Mouse (Mus musculus) E14TG2a.4 (cell line): ENCODE data around the gene Ttf2.
A peak's percentile ranks its signal among the peaks of the same experiment; 100 is the strongest.

ENCODE experiments used
- H3K27me3 ChIP-seq: 2 replicates; pipeline ENCODE4 v1.6.1; 2014; ENCODE audit warnings: low read length, control low read depth; ENCODE audit not compliant: insufficient read depth
- H3K36me3 ChIP-seq: 2 replicates; pipeline ENCODE4 v1.6.1; 2014; ENCODE audit warnings: low read length, control low read depth; ENCODE audit not compliant: insufficient read depth
- H3K4me1 ChIP-seq: replicated peaks from 2 replicates; pipeline ENCODE4 v1.6.1; 2014; ENCODE audit warnings: low read depth, low read length, control low read depth
- H3K4me3 ChIP-seq: replicated peaks from 2 replicates; pipeline ENCODE4 v1.5.1; 2014; ENCODE audit warnings: mild to moderate bottlenecking, low read length
- H3K9me3 ChIP-seq: 2 replicates; pipeline ENCODE4 v1.6.1; 2014; ENCODE audit warnings: low read length, control low read depth
- CTCF ChIP-seq: conservative IDR thresholded peaks from 2 replicates; pipeline ENCODE4 v1.5.1; 2014; ENCODE audit warnings: low read length
- NANOG ChIP-seq: IDR thresholded peaks from 2 replicates; pipeline ENCODE4 v1.6.1; 2014; ENCODE audit warnings: borderline replicate concordance, low read length, mixed read lengths
- POU5F1 ChIP-seq: IDR thresholded peaks from 2 replicates; pipeline ENCODE4 v1.6.1; 2014; ENCODE audit warnings: low read length, borderline replicate concordance

Gene Ttf2

GRCm38 (mm10) chr3:100931332-100932076, 38.0 kb downstream of the Ttf2 start:
- Histone ChIP-seq H3K9me3 (no peaks in the 10 kb centered on the region), H3K27me3 (no peaks in the 10 kb centered on the region), H3K36me3 (peaks cover 54% of the 10 kb centered on the region), H3K4me3 (peak overlapping the region; percentile 58), H3K4me1 (peaks cover 52% of the 10 kb centered on the region)
- no peak for TF ChIP-seq CTCF
- TF ChIP-seq NANOG = no peak
- TF ChIP-seq POU5F1 = no peak

GRCm38 (mm10) chr3:100925176-100925575, 44.3 kb downstream of the Ttf2 start:
- Histone ChIP-seq H3K4me1 (peaks cover 43% of the 10 kb centered on the region), H3K27me3 (no peaks in the 10 kb centered on the region), H3K4me3 (no peak overlapping the region), H3K36me3 (peaks cover 50% of the 10 kb centered on the region), H3K9me3 (no peaks in the 10 kb centered on the region)
- TF ChIP-seq POU5F1 = no peak
- no peak for TF ChIP-seq NANOG
- no peak for TF ChIP-seq CTCF

GRCm38 (mm10) chr3:100924065-100924732, 45.3 kb downstream of the Ttf2 start:
- TF ChIP-seq POU5F1 (no peak), CTCF (no peak), NANOG (no peak)
- no peak overlapping the region for H3K4me3 ChIP-seq
- H3K9me3 ChIP-seq = no peaks in the 10 kb centered on the region
- peaks cover 37% of the 10 kb centered on the region for H3K4me1 ChIP-seq
- peaks cover 41% of the 10 kb centered on the region for H3K36me3 ChIP-seq
- peaks cover 4% of the 10 kb centered on the region; the same call in 1 of the 2 replicates for H3K27me3 ChIP-seq

- H3K4me3 ChIP-seq = peak overlapping the region; percentile 82
- H3K9me3 ChIP-seq = no peaks in the 10 kb centered on the region
- TF ChIP-seq POU5F1 = no peak
- TF ChIP-seq NANOG = no peak
- no peak for TF ChIP-seq CTCF
- peaks cover 26% of the 10 kb centered on the region for H3K36me3 ChIP-seq
- H3K27me3 ChIP-seq = peaks cover 10% of the 10 kb centered on the region
- H3K4me1 ChIP-seq = peaks cover 38% of the 10 kb centered on the region
Measured at GRCm38 (mm10) chr3:100922506-100923375, 46.7 kb downstream of the Ttf2 start.

GRCm38 (mm10) chr3:100921825-100922505, 47.5 kb downstream of the Ttf2 start, which contains the start of gene Trim45:
Trim45 (plus strand) TSS chr3:100922202.
- Histone ChIP-seq H3K27me3 (peaks cover 10% of the 10 kb centered on the region), H3K36me3 (peaks cover 22% of the 10 kb centered on the region), H3K4me1 (peaks cover 43% of the 10 kb centered on the region), H3K9me3 (no peaks in the 10 kb centered on the region), H3K4me3 (peak within 1 kb of the TSS; percentile 82)
- TF ChIP-seq CTCF = no peak
- no peak for TF ChIP-seq POU5F1
- TF ChIP-seq NANOG = no peak

- Histone ChIP-seq H3K4me1 (peaks cover 41% of the 10 kb centered on the region), H3K4me3 (no peak overlapping the region), H3K36me3 (peaks cover 9% of the 10 kb centered on the region), H3K9me3 (no peaks in the 10 kb centered on the region), H3K27me3 (peaks cover 10% of the 10 kb centered on the region)
- TF ChIP-seq CTCF = no peak
- TF ChIP-seq POU5F1 = no peak
- no peak for TF ChIP-seq NANOG
Measured at GRCm38 (mm10) chr3:100920611-100921140, 48.8 kb downstream of the Ttf2 start.

- no peak overlapping the region for H3K4me3 ChIP-seq
- no peaks in the 10 kb centered on the region for H3K9me3 ChIP-seq
- no peaks in the 10 kb centered on the region for H3K36me3 ChIP-seq
- peaks cover 18% of the 10 kb centered on the region for H3K4me1 ChIP-seq
- TF ChIP-seq POU5F1 (no peak), CTCF (peak; percentile 54)
- H3K27me3 ChIP-seq = peaks cover 10% of the 10 kb centered on the region
Measured at GRCm38 (mm10) chr3:100916844-100917243, 52.6 kb downstream of the Ttf2 start.
